Mouse (Mus musculus): Measurements from ENCODE around the gene Dnajc25. TPM values are rescaled to one million over a fixed set of nuclear protein-coding genes. Genes with fewer than 3 reads are reported as not detected.

The Dnajc25 gene
- 16.7 and 18.5 TPM in 2 replicates for polyA plus RNA-seq (2015; fragmentation: Nextera tagmentation; extraction: Ambion mirVana)

DNA sequence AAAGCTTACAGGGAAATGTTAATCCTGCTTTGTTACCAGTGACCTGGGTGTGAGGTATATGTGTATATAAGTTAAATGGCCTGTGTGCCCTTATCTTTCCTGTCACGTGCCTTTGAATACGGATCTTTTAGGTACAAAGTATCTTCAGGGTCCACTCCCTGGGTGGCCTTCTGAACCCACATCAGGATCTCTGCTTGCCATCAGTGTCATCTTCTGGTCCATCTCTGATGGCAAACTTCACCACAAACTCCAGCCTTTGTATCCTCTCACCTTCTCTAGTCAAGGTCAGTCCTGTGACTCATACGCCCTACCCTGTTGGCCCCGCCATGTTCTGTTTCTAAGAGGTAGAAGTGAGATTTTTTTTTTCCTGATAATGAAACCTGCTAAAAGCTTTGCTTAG, at the start of gene Dnajc25:
Gene Dnajc25, plus strand, starts transcription at position 301 of the 400 bp plus-strand sequence.

DNA sequence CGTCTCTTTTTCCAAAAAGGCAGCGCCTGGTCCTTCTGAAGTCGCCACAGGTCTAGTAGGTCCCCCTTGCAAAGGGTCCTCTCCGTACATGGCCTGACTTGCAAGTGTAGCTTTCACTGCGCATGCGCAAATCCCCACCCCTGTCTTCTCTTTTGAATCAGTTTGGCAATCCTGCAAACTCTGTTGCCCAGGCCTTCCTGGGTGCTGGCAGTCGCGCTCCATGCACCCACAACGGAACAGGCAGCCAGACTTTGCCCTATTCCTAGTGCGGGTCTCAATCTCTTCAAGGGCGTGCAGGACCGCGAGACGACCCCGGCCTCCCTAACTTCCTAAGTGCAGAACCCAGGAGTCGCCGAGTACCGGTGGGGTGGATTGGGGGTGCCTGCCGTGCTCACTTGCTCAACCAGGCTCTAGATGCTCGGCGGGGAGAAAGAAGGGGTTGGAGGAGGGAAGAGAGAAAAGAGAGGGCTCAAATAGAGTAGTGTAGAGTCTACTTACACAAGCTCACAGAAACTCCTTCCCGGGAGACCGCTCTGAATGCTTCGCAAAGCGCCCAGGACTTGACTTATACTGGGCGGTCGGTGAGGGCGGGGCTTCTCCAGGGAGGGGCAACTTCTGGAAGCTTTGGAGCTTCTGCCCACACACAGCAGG, 8.2 kb upstream of the Dnajc25 start, which contains the start of gene Ptgr1:
Gene Ptgr1, minus strand, starts transcription at position 580 of the 651 bp plus-strand sequence.

DNA sequence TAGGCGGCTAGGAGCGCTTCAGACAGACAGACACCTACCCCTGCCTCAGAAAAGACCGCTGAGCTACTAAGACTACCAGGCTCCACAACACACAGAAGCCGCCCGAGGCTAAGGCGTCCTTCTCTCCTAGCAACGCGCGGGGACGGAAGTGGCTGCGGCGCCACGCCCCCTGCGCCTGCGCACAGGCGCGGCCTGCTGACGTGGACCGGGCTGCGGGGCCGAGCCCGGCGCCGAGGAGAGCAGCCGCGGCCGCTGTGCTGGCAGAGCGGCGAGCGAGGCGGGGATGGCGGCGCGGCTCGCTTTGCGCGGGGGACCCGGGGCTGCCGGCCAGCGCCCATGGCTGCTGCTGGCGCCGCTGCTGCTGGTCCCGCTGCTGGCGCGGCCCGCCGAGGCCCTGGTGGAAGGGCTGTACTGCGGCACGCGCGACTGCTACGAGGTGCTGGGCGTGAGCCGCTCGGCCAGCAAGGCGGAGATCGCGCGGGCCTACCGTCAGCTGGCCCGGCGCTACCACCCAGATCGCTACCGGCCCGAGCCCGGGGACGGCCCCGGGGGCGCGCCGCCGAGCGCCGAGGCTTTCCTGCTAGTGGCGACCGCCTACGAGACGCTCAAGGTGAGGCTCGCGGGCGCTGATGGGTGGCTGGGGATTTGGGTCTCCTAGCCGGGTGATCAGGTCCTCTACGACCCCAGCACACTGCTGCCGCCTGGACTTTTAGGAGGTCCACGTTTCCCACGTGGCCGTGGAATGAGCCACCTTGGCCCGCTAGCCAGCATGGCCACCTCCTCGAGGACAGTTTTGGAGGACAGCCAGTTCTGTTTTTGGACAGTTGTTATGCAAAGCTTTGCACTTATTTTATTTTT, 8.3 kb downstream of the Dnajc25 start, which contains the start of gene Gm20503:
Gene Gm20503, plus strand, starts transcription at position 263 of the 858 bp plus-strand sequence.

DNA sequence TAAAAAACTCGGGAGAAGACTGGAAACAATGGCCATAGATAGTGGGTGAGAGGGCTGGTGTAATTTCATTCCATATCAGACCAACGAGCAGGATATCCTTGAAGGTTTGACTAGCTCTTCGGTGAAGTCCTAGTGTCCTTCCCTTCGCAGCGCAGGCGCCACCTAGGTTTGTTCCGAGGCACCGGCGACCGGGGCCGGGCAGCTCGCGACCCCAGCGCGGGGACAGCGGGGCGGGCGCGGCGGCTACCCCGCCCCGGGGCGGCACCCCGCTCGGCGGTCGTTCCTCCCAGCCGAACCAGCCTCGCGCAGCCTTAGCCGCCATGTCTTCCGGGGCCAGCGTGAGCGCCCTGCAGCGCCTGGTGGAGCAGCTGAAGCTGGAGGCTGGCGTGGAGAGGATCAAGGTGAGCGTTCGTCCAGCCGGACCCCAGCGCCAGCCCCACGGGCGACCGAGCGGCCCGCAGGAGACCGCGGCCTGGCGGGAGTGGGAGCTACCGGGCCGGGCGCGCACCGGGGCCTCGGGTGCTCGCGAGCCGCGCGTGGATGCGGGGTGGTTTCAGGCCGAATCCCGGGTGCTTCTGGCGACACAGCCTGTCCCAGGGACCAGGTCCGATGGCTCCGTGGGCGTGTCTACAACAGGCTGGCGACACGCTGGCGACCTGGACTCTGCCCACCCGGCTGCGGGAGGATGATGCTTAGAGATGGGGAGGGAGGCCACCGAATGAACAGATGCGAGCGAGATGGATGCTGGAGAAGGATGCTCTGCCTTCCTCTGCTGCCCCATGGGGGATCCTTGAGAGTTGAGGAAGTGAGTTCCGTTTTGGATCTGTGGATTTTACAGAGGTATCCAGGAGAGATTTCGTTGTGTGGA, 40.3 kb downstream of the Dnajc25 start, which contains the start of gene Gng10:
Gene Gng10, plus strand, starts transcription at position 171 of the 868 bp plus-strand sequence.

Other genes with a start within 250 kb of the Dnajc25 start
- gene Olfr267, start 207.3 kb upstream of the Dnajc25 start, polyA plus RNA-seq (2015; fragmentation: Nextera tagmentation; extraction: Ambion mirVana) = not detected in 2 replicates
- gene Ecpas, start 82.3 kb upstream of the Dnajc25 start, polyA plus RNA-seq (2015; fragmentation: Nextera tagmentation; extraction: Ambion mirVana) = 14.0 and 17.4 TPM in 2 replicates
- not detected in 2 replicates for gene Zkscan16, start 51.4 kb upstream of the Dnajc25 start, polyA plus RNA-seq (2015; fragmentation: Nextera tagmentation; extraction: Ambion mirVana)
- gene Ptgr1, start 7.9 kb upstream of the Dnajc25 start, polyA plus RNA-seq (2015; fragmentation: Nextera tagmentation; extraction: Ambion mirVana) = 129 and 146 TPM in 2 replicates
- 19.8 TPM in 2 replicates for gene Gm20503, start 8.1 kb downstream of the Dnajc25 start, polyA plus RNA-seq (2015; fragmentation: Nextera tagmentation; extraction: Ambion mirVana)
- gene Gng10, start 40.0 kb downstream of the Dnajc25 start, polyA plus RNA-seq (2015; fragmentation: Nextera tagmentation; extraction: Ambion mirVana) = 104 and 122 TPM in 2 replicates
- not detected in 2 replicates for gene AI481877, start 143.9 kb downstream of the Dnajc25 start, polyA plus RNA-seq (2015; fragmentation: Nextera tagmentation; extraction: Ambion mirVana)
- gene Ugcg, start 194.2 kb downstream of the Dnajc25 start, polyA plus RNA-seq (2015; fragmentation: Nextera tagmentation; extraction: Ambion mirVana) = 9.1 and 11.1 TPM in 2 replicates